Mouse (Mus musculus) MEL (cell line): ENCODE results near the gene Adamts9.

Source experiments
- CHD2 ChIP-seq: IDR thresholded peaks from 2 replicates; pipeline ENCODE4 v1.6.1; 2011; ENCODE audit warnings: low read length, improper control_type of control experiment
- CTCF ChIP-seq, 3 experiments: IDR thresholded peaks in 2 of 3; conservative IDR thresholded peaks in 1 of 3; 2 replicates each; pipeline ENCODE4 v1.5.1; 2011 to 2012; ENCODE audit warnings: low read length in 3 of 3, low read depth in 2 of 3, mild to moderate bottlenecking in 2 of 3, improper control_type of control experiment in 1 of 3, inconsistent platforms in 1 of 3, mixed read lengths in 1 of 3, moderate library complexity in 1 of 3; ENCODE audit not compliant: control insufficient read depth in 1 of 3, insufficient read depth in 1 of 3, poor library complexity in 1 of 3, severe bottlenecking in 1 of 3
- ELF1 ChIP-seq: IDR thresholded peaks from 2 replicates; pipeline ENCODE4 v1.6.1; 2014; ENCODE audit warnings: low read depth, mild to moderate bottlenecking, inconsistent platforms, low read length, improper control_type of control experiment, moderate library complexity
- EP300 ChIP-seq, 2 experiments: IDR thresholded peaks; 2 replicates each; pipeline ENCODE4 v1.6.1; 2011; ENCODE audit warnings: improper control_type of control experiment in 2 of 2, low read length in 2 of 2, low read depth in 1 of 2, mild to moderate bottlenecking in 1 of 2
- JUND ChIP-seq: IDR thresholded peaks from 2 replicates; pipeline ENCODE4 v1.6.1; 2011; ENCODE audit warnings: low read depth, mild to moderate bottlenecking, improper control_type of control experiment, low read length
- MAX ChIP-seq: IDR thresholded peaks from 2 replicates; pipeline ENCODE4 v1.6.1; 2011; ENCODE audit warnings: low read length, improper control_type of control experiment
- POLR2A ChIP-seq, 2 experiments: IDR thresholded peaks; 2 replicates each; pipeline ENCODE4 v1.6.1; 2011 to 2012; ENCODE audit warnings: low read length in 2 of 2, mild to moderate bottlenecking in 2 of 2, control low read depth in 1 of 2, improper control_type of control experiment in 1 of 2, low read depth in 1 of 2, moderate library complexity in 1 of 2; ENCODE audit not compliant: control insufficient read depth in 1 of 2, insufficient read depth in 1 of 2, poor library complexity in 1 of 2
- POLR2AphosphoS2 ChIP-seq: IDR thresholded peaks from 2 replicates; pipeline ENCODE4 v1.6.1; 2011; ENCODE audit warnings: low read length, improper control_type of control experiment
- RCOR1 ChIP-seq: IDR thresholded peaks from 2 replicates; pipeline ENCODE4 v1.6.1; 2012; ENCODE audit warnings: low read depth, mild to moderate bottlenecking, inconsistent platforms, low read length, improper control_type of control experiment
- TBP ChIP-seq: IDR thresholded peaks from 2 replicates; pipeline ENCODE4 v1.8.0; 2011; ENCODE audit warnings: low read depth, low read length, improper control_type of control experiment
- TCF12 ChIP-seq: IDR thresholded peaks from 2 replicates; pipeline ENCODE4 v1.6.1; 2014; ENCODE audit warnings: low read depth, mild to moderate bottlenecking, inconsistent platforms, low read length, improper control_type of control experiment, moderate library complexity
- ZMIZ1 ChIP-seq: IDR thresholded peaks from 2 replicates; pipeline ENCODE4 v1.6.1; 2012; ENCODE audit warnings: low read depth, mild to moderate bottlenecking, inconsistent platforms, low read length, improper control_type of control experiment, moderate library complexity
- ZNF384 ChIP-seq: IDR thresholded peaks from 2 replicates; pipeline ENCODE4 v1.6.1; 2012; ENCODE audit warnings: low read depth, mild to moderate bottlenecking, inconsistent platforms, low read length, improper control_type of control experiment

DNA sequence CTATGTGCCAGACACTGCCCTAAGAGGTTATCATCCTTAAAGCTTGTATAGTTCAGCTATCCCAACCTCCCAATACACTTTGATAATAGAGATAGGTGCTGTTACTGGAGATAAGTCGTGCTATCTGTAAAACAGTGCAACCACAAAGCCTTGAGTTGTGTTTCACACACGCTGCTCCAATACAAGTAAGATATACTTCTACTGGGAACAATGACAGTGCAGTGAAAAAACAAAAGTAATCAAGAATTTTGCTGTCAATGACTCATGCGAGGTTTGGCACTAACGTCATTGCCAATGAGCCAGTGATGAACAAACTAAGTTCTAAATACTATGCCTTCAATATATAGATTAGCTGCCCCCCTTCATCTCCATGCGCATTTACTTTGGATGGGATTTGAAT lies 116.7 kb downstream of the Adamts9 start:
- TF ChIP-seq ZNF384 = no peak
- no peak for TF ChIP-seq CTCF (IDR thresholded peaks at IDR 0.05 in 2 of 3, conservative IDR thresholded peaks at IDR 0.05 in 1 of 3; ENCODE audit: control insufficient read depth in 1 of 3, insufficient read depth in 1 of 3, low read depth in 2 of 3, low read length in 3 of 3, poor library complexity in 1 of 3, severe bottlenecking in 1 of 3)
- TF ChIP-seq MAX = no peak
- TF ChIP-seq EP300 (IDR thresholded peaks at IDR 0.05; ENCODE audit: low read depth in 1 of 2, low read length in 2 of 2) = no peak
- TF ChIP-seq CHD2 = no peak
- TF ChIP-seq ELF1 = no peak
- no peak for TF ChIP-seq JUND
- TF ChIP-seq TBP = no peak
- TF ChIP-seq TCF12 = no peak
- no peak for TF ChIP-seq RCOR1
- no peak for TF ChIP-seq POLR2AphosphoS2
- TF ChIP-seq POLR2A (IDR thresholded peaks at IDR 0.05; ENCODE audit: control insufficient read depth in 1 of 2, insufficient read depth in 1 of 2, low read depth in 1 of 2, low read length in 2 of 2, poor library complexity in 1 of 2) = no peak
- no peak for TF ChIP-seq ZMIZ1
